Mouse (Mus musculus): ENCODE results near the gene Arhgap29.

- TF ChIP-seq GATA1 (IDR thresholded peaks at IDR 0.05; ENCODE audit: borderline replicate concordance, low read length) (no peak), FLI1 (IDR thresholded peaks at IDR 0.05; ENCODE audit: low read length) (no peak)
These were observed 34.7 kb upstream of the Arhgap29 start for GRCm38 (mm10) chr3:121917658-121918057.

Data from megakaryocyte, embryonic 14.5 days (primary cell).